Mouse (Mus musculus): ENCODE data around the gene Zfp967. TPM values are rescaled to one million over a fixed set of nuclear protein-coding genes. Genes with fewer than 3 reads are reported as not detected.
"Not testable (repeated sequence)": the region's sequence is repeated elsewhere in the genome, so short reads cannot be mapped to it uniquely, and the experiment has no call there.

Zfp967 gene
- not detected in 2 replicates for polyA plus RNA-seq (2016; fragmentation: Nextera tagmentation; extraction: Ambion mirVana)

- not testable (repeated sequence) for ATAC-seq; H3K9ac ChIP-seq; H3K9me3 ChIP-seq (replicated peaks); H3K27me3 ChIP-seq (replicated peaks); H3K4me1 ChIP-seq; H3K4me2 ChIP-seq; H3K36me3 ChIP-seq; H3K4me3 ChIP-seq; H3K27ac ChIP-seq
- no CpG with 5 or more reads among the region's 9 CpGs for WGBS (ENCODE audit: insufficient replicate concordance)
Measured at GRCm38 (mm10) chr2:176520756-176521155, at the start of gene Zfp967. Gene Zfp967 (plus strand): TSS chr2:176521056.

- WGBS (ENCODE audit: insufficient replicate concordance) = no CpG with 5 or more reads among the region's 4 CpGs
- not testable (repeated sequence) for ATAC-seq; H3K27me3 ChIP-seq (replicated peaks); H3K27ac ChIP-seq; H3K4me1 ChIP-seq; H3K9ac ChIP-seq; H3K4me3 ChIP-seq; H3K4me2 ChIP-seq; H3K9me3 ChIP-seq (replicated peaks); H3K36me3 ChIP-seq
Measured at GRCm38 (mm10) chr2:176486683-176487082, 34.2 kb upstream of the Zfp967 start, which contains the start of gene Gm14434. Gene Gm14434 (minus strand): TSS chr2:176486783.

Other genes starting within 250 kb of the Zfp967 start
- gene Gm11009, start 201.6 kb upstream of the Zfp967 start, polyA plus RNA-seq (2016; fragmentation: Nextera tagmentation; extraction: Ambion mirVana) = not detected in 2 replicates
- 4.4 and 5.6 TPM in 2 replicates for gene Gm14435, start 97.5 kb upstream of the Zfp967 start, polyA plus RNA-seq (2016; fragmentation: Nextera tagmentation; extraction: Ambion mirVana)
- gene Gm14434, start 34.3 kb upstream of the Zfp967 start, polyA plus RNA-seq (2016; fragmentation: Nextera tagmentation; extraction: Ambion mirVana) = 1.1 and 1.5 TPM in 2 replicates
- gene Gm14308, start 115.3 kb downstream of the Zfp967 start, polyA plus RNA-seq (2016; fragmentation: Nextera tagmentation; extraction: Ambion mirVana) = 3.8 and 5.3 TPM in 2 replicates
- 3.9 and 4.0 TPM in 2 replicates for gene Zfp973, start 149.5 kb downstream of the Zfp967 start, polyA plus RNA-seq (2016; fragmentation: Nextera tagmentation; extraction: Ambion mirVana)
- gene Gm14305, start 187.3 kb downstream of the Zfp967 start, polyA plus RNA-seq (2016; fragmentation: Nextera tagmentation; extraction: Ambion mirVana) = 7.4 and 7.8 TPM in 2 replicates

Data from liver, embryonic 12.5 days (tissue).